Mouse (Mus musculus): ENCODE measurements at regions not wholly inside any gene's neighbourhood (a gene's known extent, or its start where the extent isn't known, plus 50 kb on each side); places are given as distances from the start of the nearest gene placed in this dataset.

DNA sequence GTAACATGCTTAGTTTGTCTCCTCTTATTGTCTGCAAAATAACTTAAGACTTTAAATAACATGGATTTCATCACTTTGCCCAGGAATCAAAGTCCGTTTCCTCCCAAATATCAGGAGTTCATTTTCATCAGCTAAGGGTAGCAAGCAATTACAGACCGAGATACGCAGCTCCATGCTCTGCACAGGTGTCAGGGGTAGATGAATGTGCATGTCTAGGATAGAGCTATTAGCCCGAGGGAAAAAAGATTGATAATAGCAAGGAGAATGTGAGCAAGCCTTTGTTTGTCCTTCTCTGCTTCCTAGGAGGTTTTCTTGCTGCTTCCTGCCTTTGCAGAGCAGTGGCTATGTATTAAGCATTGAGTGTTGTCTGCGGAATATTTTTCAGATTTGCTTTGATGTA, 77.8 kb downstream of the Tas2r134 start:
- TF ChIP-seq MAX (IDR thresholded peaks at IDR 0.05; ENCODE audit: low read depth) (no peak), POLR2A (IDR thresholded peaks at IDR 0.05; ENCODE audit: insufficient read length, low read depth) (no peak), CEBPB (IDR thresholded peaks at IDR 0.05; ENCODE audit: insufficient read depth, poor library complexity, severe bottlenecking) (no peak), E2F4 (IDR thresholded peaks at IDR 0.05; ENCODE audit: insufficient read depth) (no peak), USF1 (IDR thresholded peaks at IDR 0.05; ENCODE audit: low read depth) (no peak), MYOD1 (IDR thresholded peaks at IDR 0.05; ENCODE audit: control insufficient read depth in 1 of 3, insufficient read length in 2 of 3, low read depth in 2 of 3) (no peak)
